Mouse (Mus musculus): ENCODE measurements at regions not wholly inside any gene's neighbourhood (a gene's known extent, or its start where the extent isn't known, plus 50 kb on each side); places are given as distances from the start of the nearest gene placed in this dataset.

- no peaks in the 10 kb centered on the region for H3K36me3 ChIP-seq (ENCODE audit: control insufficient read depth, insufficient read depth, low read length)
- 94% methylated on average over 1 of the region's 1 CpGs for WGBS
These were observed 154.1 kb downstream of the Arrdc3 start for GRCm38 (mm10) chr13:81037316-81037715.

DNA sequence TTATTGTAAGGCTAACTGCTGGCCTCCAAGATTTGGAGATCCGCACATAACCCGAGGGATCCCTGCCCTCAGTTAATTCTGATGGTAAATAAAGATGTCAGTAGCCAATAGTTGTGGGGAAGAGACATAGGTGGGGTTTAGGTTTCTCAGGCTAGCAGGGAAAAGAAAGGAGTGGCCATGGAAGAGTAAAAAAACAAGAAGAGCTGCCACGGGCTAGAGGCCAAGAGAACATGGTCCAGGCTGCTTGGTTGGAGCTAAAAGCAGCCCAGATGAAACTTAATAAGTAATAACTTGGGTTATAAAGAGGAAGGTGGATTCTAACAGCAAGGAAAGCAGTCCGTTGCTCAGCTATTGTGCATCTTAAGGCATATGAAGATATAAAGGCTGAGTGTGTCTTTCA is 155.6 kb downstream of the Arrdc3 start:
- Histone ChIP-seq H3K27me3 (ENCODE audit: control insufficient read depth, insufficient read depth, low read length) (no peaks in the 10 kb centered on the region), H3K4me3 (ENCODE audit: low read length) (no peak overlapping the region), H3K4me2 (replicated peaks; ENCODE audit: low read depth, low read length) (no peak overlapping the region), H3K27ac (ENCODE audit: low read depth, low read length) (no peak overlapping the region), H3K36me3 (ENCODE audit: control insufficient read depth, insufficient read depth, low read length) (no peaks in the 10 kb centered on the region), H3K9ac (ENCODE audit: low read depth, low read length) (no peak overlapping the region), H3K4me1 (ENCODE audit: control insufficient read depth, insufficient read depth, low read length) (no peaks in the 10 kb centered on the region), H3K9me3 (ENCODE audit: control insufficient read depth, low read length) (no peaks in the 10 kb centered on the region)
- WGBS, result 80% methylated on average over 4 of the region's 4 CpGs
- no peak for ATAC-seq (ENCODE audit: low FRiP score, low TSS enrichment)

More at GRCm38 (mm10) chr13:81037316-81037715, 154.1 kb downstream of the Arrdc3 start:
- H3K4me2 ChIP-seq (replicated peaks; ENCODE audit: low read depth, low read length), result no peak overlapping the region
- H3K9ac ChIP-seq (ENCODE audit: low read depth, low read length), result no peak overlapping the region
- H3K9me3 ChIP-seq (ENCODE audit: control insufficient read depth, low read length), result no peaks in the 10 kb centered on the region
- H3K27ac ChIP-seq (ENCODE audit: low read depth, low read length), result no peak overlapping the region
- no peak overlapping the region for H3K4me3 ChIP-seq (ENCODE audit: low read length)
- ATAC-seq (ENCODE audit: low FRiP score, low TSS enrichment), result no peak
- H3K4me1 ChIP-seq (ENCODE audit: control insufficient read depth, insufficient read depth, low read length), result no peaks in the 10 kb centered on the region
- no peaks in the 10 kb centered on the region for H3K27me3 ChIP-seq (ENCODE audit: control insufficient read depth, insufficient read depth, low read length)

GRCm38 (mm10) chr13:81040494-81040893 is 157.3 kb downstream of the Arrdc3 start:
- H3K9ac ChIP-seq (ENCODE audit: low read depth, low read length), result no peak overlapping the region
- no peak overlapping the region for H3K4me3 ChIP-seq (ENCODE audit: low read length)
- no peaks in the 10 kb centered on the region for H3K4me1 ChIP-seq (ENCODE audit: control insufficient read depth, insufficient read depth, low read length)
- H3K4me2 ChIP-seq (replicated peaks; ENCODE audit: low read depth, low read length), result no peak overlapping the region
- H3K36me3 ChIP-seq (ENCODE audit: control insufficient read depth, insufficient read depth, low read length), result no peaks in the 10 kb centered on the region
- H3K27ac ChIP-seq (ENCODE audit: low read depth, low read length), result no peak overlapping the region
- no peak for ATAC-seq (ENCODE audit: low FRiP score, low TSS enrichment)
- H3K27me3 ChIP-seq (ENCODE audit: control insufficient read depth, insufficient read depth, low read length), result no peaks in the 10 kb centered on the region
- no peaks in the 10 kb centered on the region for H3K9me3 ChIP-seq (ENCODE audit: control insufficient read depth, low read length)

DNA sequence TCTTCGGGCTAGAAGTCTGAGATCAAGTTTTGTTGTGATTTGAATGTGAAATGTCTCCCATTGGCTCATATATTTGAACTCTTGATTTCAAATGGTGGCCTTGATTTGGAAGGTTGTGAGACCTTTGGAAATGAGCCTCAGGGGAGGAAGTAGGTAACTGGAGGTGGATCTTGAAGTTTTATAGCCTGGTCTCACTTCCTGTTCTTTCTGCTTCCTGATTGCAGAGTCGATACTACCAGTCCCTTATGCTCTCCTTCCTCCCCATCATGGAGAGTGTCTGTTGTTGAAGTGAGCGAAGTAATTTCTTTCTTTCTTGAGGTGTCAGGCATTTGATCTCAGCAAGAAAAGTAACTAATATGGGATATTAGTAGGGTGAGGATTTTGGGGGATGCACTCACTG is 158.5 kb downstream of the Arrdc3 start:
- Histone ChIP-seq H3K36me3 (ENCODE audit: control insufficient read depth, insufficient read depth, low read length) (no peaks in the 10 kb centered on the region), H3K9ac (ENCODE audit: low read depth, low read length) (no peak overlapping the region), H3K9me3 (ENCODE audit: control insufficient read depth, low read length) (no peaks in the 10 kb centered on the region), H3K4me1 (ENCODE audit: control insufficient read depth, insufficient read depth, low read length) (no peaks in the 10 kb centered on the region), H3K4me2 (replicated peaks; ENCODE audit: low read depth, low read length) (no peak overlapping the region), H3K27me3 (ENCODE audit: control insufficient read depth, insufficient read depth, low read length) (no peaks in the 10 kb centered on the region), H3K27ac (ENCODE audit: low read depth, low read length) (no peak overlapping the region), H3K4me3 (ENCODE audit: low read length) (no peak overlapping the region)
- ATAC-seq (ENCODE audit: low FRiP score, low TSS enrichment), result no peak
- 58% methylated on average over 3 of the region's 3 CpGs for WGBS
